Mouse (Mus musculus): ENCODE measurements around the gene Mturn. TPM values are rescaled to one million over a fixed set of nuclear protein-coding genes. Genes with fewer than 3 reads are reported as not detected.

Mturn gene
- total RNA-seq (2023): 10 to 100 TPM; 14.4 to 15.3 TPM

GRCm38 (mm10) chr6:54680891-54681745 is at the start of gene Mturn:
Gene Mturn, plus strand, starts transcription at chr6:54681624.

Other genes with a start within 250 kb of the Mturn start
- gene Scrn1, start 115.1 kb upstream of the Mturn start, total RNA-seq (2023): not detected
- 10 to 100 TPM in 1 of 2 experiments, 1 to 10 TPM in 1; 9.2 to 10.4 TPM for gene Plekha8, start 86.5 kb upstream of the Mturn start, total RNA-seq (2023)
- gene Fkbp14, start 84.3 kb upstream of the Mturn start, total RNA-seq (2023): under 1 TPM; 0.42 to 0.64 TPM
- gene Znrf2, start 135.3 kb downstream of the Mturn start, total RNA-seq (2023): 10 to 100 TPM; 48.5 to 48.9 TPM